Mouse (Mus musculus): Measurements from ENCODE around the gene Mpp2.

DNA sequence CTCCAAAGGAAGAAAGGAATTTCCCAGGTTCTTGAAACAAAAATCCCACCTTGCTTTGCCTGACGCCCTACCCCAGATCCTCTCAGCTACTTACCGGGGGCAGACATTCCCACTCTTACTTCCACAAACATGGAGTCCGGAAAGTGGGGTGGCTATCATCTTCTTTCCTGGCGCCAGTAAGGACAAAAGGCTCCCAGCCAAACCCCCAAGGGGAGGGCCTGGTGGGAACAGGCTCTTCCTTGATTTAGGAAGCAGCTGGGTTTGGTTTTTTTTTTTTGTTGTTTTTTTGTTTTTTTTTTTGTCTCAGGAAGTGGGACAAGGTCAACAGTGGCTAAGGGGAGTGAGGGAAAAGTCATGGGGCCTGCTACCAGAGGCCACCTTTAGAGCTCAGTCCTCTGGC lies 36.8 kb downstream of the Mpp2 start:
- TF ChIP-seq CTCF (IDR thresholded peaks at IDR 0.05; ENCODE audit: low read depth), result no peak
- no peak for TF ChIP-seq EP300 (IDR thresholded peaks at IDR 0.05; ENCODE audit: low read depth)
